Mouse (Mus musculus) bone marrow, adult 2 months (tissue): ENCODE data around the gene Opa3. TPM values are rescaled to one million over a fixed set of nuclear protein-coding genes. Genes with fewer than 3 reads are reported as not detected.

Source experiments
- H3K27ac ChIP-seq: fragments of 200-500 bp; 2 replicates; pipeline ENCODE4 v1.5.1; 2012; ENCODE audit warnings: low read depth, mild to moderate bottlenecking, control low read depth, inconsistent platforms, low read length; ENCODE audit not compliant: control insufficient read depth, poor library complexity, insufficient read depth
- H3K4me1 ChIP-seq: fragments of 200-500 bp; 2 replicates; pipeline ENCODE4 v1.6.1; 2011; ENCODE audit warnings: low read length; ENCODE audit not compliant: control insufficient read depth, insufficient read depth
- H3K4me3 ChIP-seq: fragments of 200-500 bp; replicated peaks from 2 replicates; pipeline ENCODE3; 2011; ENCODE audit warnings: mild to moderate bottlenecking, low read depth, low read length, control low read depth; ENCODE audit not compliant: control insufficient read depth
- CTCF ChIP-seq: fragments of 200-500 bp; IDR thresholded peaks from 2 replicates; pipeline ENCODE4 v1.5.1; 2011; ENCODE audit warnings: low read length, control low read depth; ENCODE audit not compliant: control insufficient read depth, insufficient read depth
- POLR2A ChIP-seq: fragments of 200-500 bp; IDR thresholded peaks from 2 replicates; pipeline ENCODE4 v1.6.1; 2011; ENCODE audit warnings: low read depth, mild to moderate bottlenecking, control low read depth, low read length, borderline replicate concordance; ENCODE audit not compliant: control insufficient read depth
- WGBS: fragments of 180-500 bp; shearing (Covaris S2); methylation state at CpG from one replicate; pipeline ENCODE4 v1.1.7; 2018; 5-methylcytosine and 5-hydroxymethylcytosine counted together
- polyA plus RNA-seq: library from polyadenylated mRNA; stranded (reverse); fragments of >200 nt; gene quantifications from 2 replicates; pipeline ENCODE4 v1.2.4, GENCODE M21; 2011; ENCODE audit warnings: low replicate concordance; ENCODE audit not compliant: missing spikeins, insufficient read depth, insufficient read length

Gene Opa3
- 7.5 and 8.5 TPM in 2 replicates for polyA plus RNA-seq

DNA sequence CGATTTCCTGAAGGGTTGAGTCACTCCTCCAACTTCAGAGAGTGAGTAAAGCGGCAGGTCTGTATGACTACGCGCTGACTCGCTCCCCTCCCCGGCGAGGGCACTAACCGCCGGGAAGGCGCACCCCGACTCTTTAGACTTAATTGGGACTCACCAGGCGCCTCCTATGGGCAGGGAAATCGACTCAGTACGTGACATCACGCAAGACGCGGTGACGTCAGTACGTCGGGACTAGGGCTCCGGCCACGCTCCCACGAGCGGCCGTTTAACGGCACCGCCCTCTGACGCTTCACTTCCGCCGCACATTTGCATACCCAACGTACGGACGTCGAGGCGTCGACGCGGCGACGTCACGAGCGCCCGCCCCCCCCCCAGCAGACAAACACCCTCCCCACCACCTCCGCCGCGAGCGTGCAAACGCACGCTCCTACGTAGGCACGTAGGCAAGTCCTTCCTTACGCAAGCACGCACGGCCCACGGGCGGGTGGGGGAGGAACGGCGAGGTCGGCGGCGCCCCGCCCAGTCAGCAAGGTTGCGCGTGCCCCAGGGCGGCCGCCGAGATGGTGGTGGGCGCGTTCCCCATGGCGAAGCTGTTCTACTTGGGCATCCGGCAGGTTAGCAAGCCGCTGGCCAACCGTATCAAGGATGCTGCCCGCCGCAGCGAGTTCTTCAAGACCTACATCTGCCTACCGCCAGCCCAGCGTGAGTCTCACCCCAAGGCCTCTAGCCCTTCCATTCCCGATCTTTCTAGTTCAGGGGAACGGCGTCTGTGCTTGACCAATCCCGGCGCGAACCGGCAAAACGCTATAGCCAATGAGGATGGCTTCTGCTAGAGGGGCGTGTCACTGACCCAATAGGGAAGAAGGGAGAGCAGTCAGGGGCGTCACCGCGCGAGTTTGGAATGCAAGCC, at the start of gene Opa3:
Opa3 (plus strand) TSS at position 452 of the 910 bp plus-strand sequence.
- WGBS, result under 1% methylated on average over 89 of the region's 91 CpGs
- peak within 1 kb of the TSS; percentile 94 for H3K4me3 ChIP-seq
- peaks cover 2% of the 10 kb centered on the region; the same call in 1 of the 2 replicates for H3K4me1 ChIP-seq

DNA sequence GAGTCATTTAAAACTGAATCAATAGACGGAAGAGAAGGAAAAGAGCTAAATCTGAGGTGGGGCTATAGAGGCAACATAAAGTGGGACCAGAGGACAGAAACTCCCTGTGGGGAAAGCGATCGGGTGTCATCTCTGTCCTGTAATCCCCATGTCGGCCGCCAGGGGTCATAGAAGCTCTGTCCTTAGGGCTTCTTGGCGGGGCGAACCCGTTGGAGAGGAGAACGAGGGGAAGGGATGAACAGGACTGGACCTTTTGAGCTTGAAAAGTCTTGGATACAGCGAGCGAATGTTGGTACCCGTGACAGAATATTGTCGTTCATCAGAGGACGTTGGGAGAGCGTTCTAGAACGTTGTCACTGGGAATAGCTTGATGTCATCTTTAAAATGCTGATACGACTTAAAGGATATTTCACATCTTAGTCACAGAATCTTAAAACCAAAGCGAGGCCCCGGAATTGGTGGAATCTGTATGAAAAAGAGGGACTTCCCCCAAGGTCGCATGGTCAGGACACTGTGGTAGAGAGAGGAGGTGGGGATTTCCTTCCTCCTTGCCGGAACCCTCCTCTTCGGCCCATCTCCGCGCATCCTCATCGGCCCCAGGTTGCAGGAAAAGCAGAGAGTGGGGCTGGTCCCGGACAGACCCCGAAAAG, 49.6 kb upstream of the Opa3 start:
- Histone ChIP-seq H3K4me3 (no peak overlapping the region), H3K4me1 (peaks cover 3% of the 10 kb centered on the region; the same call in 1 of the 2 replicates), H3K27ac (no peak overlapping the region)
- WGBS, result 4% methylated on average over 25 of the region's 27 CpGs
- TF ChIP-seq POLR2A (no peak), CTCF (peak; percentile 79)

More for the DNA sequence above, at the start of gene Opa3:
- H3K27ac ChIP-seq, result peak within 1 kb of the TSS; percentile 98
- TF ChIP-seq CTCF, result peak; percentile 56; the same call in 1 of the 2 replicates
- peak; percentile 98 for TF ChIP-seq POLR2A

DNA sequence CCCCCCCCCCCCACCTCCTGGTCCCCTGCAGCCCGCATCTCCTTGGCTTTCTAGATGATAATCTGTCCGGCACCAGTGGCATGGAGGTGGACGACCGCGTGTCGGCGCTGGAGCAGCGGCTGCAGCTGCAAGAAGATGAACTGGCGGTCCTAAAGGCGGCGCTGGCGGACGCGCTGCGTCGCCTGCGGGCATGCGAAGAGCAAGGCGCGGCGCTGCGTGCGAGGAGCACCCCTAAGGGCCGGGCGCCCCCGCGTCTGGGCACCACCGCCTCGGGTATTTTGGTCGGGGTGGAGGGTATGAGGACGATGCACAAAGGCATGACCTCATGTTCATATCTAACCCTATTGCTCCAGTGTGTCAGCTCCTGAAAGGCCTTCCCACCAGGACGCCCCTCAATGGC, 49.0 kb upstream of the Opa3 start:
- H3K4me3 ChIP-seq, result no peak overlapping the region

DNA sequence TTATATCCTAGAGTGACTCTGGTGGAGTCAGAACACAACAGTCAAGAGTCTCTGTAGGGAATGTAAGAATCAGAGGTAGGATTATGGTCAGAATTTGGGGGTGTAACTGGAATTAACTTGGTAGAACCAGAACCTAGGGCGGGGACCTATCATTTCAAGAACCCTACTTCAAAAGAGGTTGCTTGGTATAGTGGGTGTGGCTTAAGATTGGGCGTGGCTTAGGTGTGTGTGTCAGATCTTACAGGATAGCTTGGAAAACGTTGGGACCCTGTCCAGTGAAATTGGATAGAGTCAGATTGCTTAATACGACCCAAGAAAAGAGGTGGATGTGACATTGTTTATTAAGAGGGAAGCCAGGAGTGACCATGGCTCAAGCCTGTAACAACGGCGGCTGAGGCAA, 48.2 kb upstream of the Opa3 start:
- Histone ChIP-seq H3K4me1 (peaks cover 3% of the 10 kb centered on the region; the same call in 1 of the 2 replicates), H3K4me3 (no peak overlapping the region), H3K27ac (no peak overlapping the region; the same call in 1 of the 2 replicates)
- TF ChIP-seq POLR2A (no peak), CTCF (no peak)
- WGBS, result 39% methylated on average over 6 of the region's 6 CpGs

More for the DNA sequence above, 49.0 kb upstream of the Opa3 start:
- Histone ChIP-seq H3K4me1 (peaks cover 3% of the 10 kb centered on the region; the same call in 1 of the 2 replicates), H3K27ac (no peak overlapping the region)
- TF ChIP-seq CTCF (peak; percentile 75), POLR2A (no peak)
- WGBS, result 1% methylated on average over 32 of the region's 32 CpGs

DNA sequence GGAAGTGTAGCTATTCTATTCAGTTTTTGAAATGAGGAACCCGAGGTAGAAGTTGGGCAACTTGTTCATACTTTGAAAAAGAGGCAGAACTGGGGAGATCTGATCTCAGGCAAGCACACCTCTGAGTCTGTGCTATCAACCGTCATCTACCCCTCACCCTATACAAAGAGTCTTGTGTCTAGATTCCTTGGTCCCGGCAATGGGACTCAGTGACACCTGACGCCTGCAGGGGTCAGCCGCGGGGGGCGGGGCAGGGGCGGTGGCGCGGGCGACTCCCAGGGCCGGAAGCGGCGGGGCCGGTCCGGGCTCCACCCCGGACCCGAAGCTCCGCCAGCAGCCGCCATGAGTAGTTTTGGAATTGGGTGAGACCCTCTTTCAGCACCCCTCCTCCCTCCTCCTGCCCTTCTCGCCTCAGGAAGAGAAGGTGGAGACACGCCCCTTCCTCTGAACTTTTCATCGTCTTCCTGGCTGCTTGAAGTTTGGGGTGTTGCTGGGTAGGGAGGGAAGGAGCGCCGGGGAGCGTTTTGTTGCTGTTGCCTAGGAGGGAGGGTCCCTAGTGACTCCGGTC, 47.2 kb upstream of the Opa3 start:
- H3K27ac ChIP-seq, result peak overlapping the region; percentile 86

DNA sequence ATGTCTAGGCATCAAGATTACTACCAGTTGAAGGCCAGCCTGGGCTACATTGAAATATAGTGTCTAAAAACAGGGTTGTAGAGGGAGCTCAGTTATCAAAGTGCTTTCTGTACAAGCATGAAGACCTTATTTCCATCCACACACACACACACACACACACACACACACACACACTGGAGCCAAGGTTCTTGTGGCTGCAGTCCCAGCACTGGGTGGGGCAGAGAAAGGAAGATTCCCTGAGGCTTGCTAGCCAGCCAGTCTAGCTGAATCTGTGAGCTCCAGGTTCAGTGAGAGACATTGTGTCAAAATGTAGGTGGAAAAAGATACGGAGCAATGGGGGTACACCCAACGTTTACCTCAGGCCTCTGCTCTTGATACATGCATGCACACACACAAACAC, 43.9 kb upstream of the Opa3 start:
- Histone ChIP-seq H3K27ac (no peak overlapping the region), H3K4me3 (no peak overlapping the region), H3K4me1 (peaks cover 3% of the 10 kb centered on the region; the same call in 1 of the 2 replicates)
- 83% methylated on average over 2 of the region's 2 CpGs for WGBS
- TF ChIP-seq POLR2A (no peak), CTCF (no peak)

More for the DNA sequence above, 47.2 kb upstream of the Opa3 start:
- WGBS, result under 1% methylated on average over 27 of the region's 27 CpGs
- no peak for TF ChIP-seq CTCF
- TF ChIP-seq POLR2A, result no peak
- H3K4me3 ChIP-seq, result peak overlapping the region; percentile 73
- H3K4me1 ChIP-seq, result peaks cover 3% of the 10 kb centered on the region; the same call in 1 of the 2 replicates

DNA sequence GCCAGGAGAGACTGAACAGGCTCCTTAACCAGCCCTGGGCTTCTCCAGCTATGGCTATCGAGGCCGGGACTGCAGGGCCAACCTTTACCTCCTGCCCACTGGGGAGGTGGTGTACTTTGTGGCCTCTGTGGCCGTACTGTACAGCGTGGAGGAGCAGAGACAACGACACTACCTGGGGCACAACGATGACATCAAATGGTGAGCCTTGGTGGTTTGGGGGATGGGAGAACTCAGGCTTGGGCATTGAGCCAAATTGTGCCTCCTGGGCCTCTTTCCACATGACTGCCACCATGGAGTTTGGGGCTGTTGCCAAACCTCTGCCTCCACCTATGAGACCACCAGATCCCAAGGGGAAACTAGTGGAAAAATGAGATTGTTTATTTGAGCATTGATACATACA, 43.4 kb upstream of the Opa3 start:
- Histone ChIP-seq H3K4me1 (peaks cover 3% of the 10 kb centered on the region; the same call in 1 of the 2 replicates), H3K27ac (no peak overlapping the region), H3K4me3 (no peak overlapping the region)
- WGBS, result 79% methylated on average over 6 of the region's 6 CpGs
- TF ChIP-seq POLR2A (no peak), CTCF (no peak)

DNA sequence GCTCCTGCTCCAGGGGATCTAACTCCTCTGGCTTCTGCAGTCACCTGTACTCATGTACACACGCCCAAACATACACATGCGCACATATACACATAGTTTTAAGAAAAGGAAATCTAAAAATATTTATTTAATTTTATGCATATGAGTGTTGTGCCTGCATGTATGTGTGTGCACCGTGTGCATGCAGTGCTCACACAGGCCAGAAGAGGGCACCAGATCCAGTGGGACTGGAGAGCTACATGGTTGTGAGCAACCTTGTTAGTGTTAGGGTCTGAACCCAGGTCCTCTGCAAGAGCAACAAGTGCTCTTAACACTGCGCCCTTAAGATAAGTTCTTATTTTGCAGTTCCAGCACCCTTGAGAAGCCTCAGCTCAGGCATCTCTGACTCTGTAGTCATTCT, 33.5 kb upstream of the Opa3 start:
- Histone ChIP-seq H3K27ac (no peak overlapping the region), H3K4me3 (no peak overlapping the region), H3K4me1 (no peaks in the 10 kb centered on the region)
- TF ChIP-seq CTCF (peak; percentile 59), POLR2A (no peak)
- WGBS, result 89% methylated on average over 4 of the region's 4 CpGs
